Mouse (Mus musculus) hematopoietic stem cell, adult 5-6 weeks (primary cell): ENCODE data around the gene Tln2. TPM values are rescaled to one million over a fixed set of nuclear protein-coding genes. Genes with fewer than 3 reads are reported as not detected.

ENCODE experiments used
- ATAC-seq, 2 experiments: fragments of 125-278 bp in 1 of 2; replicated peaks in 1 of 2; 2 replicates each; pipeline ENCODE4 v1.8.0; 2016 to 2017; ENCODE audit warnings: inconsistent platforms in 2 of 2, mild to moderate bottlenecking in 2 of 2, moderate number of reproducible peaks in 2 of 2, low read depth in 1 of 2, moderate TSS enrichment in 1 of 2; ENCODE audit not compliant: low FRiP score in 2 of 2, poor library complexity in 2 of 2, severe bottlenecking in 2 of 2, insufficient read depth in 1 of 2, low TSS enrichment in 1 of 2
- total RNA-seq: library from RNA; stranded (forward); fragments of 172-1452, 232-1000 nt; gene quantifications from 2 replicates; pipeline ENCODE4 v1.2.3, GENCODE M21; 2017

Tln2 gene
- total RNA-seq, 1 experiment from 2014 or later = 0.50 TPM

DNA sequence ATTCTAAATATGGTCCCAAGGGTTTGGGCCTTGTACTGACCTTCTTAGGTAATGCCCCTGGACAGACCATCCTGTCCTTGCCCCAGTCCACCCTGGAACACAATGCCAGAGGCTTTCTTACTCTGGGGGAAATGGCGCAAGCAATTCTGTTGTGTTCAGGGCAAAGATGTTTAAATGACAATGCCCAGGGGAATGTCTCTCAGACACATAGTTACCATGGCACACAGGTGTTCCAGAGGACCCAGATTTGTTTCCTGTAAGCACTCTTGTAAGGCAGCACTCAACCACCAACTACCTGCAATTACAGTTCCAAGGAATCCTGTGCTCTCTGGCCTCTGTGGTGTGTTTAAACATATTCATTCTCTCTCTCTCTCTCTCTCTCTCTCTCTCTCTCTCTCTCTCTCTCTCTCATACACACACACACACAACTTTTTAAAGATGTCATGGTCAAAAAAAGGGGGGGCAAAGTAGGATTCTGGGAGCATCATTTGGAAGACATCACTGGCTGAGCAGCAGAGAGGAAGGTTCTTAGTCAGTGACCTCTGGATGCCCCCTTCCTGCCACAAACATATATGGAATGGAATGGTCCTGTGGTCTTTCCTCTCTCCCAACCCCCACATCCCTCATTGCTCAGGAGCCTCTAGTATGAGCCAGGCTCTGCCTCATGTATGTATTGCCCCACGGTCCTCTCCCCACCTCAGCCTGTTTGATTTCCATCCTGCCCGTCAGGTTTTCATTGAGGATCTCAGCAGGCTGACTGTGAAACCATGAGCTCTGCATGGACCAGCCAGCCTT lies 345.1 kb downstream of the Tln2 start:
- ATAC-seq = no peak

GRCm38 (mm10) chr9:67213275-67213674 lies 346.2 kb downstream of the Tln2 start:
- no peak; a peak in 1 of 4 replicates for ATAC-seq

DNA sequence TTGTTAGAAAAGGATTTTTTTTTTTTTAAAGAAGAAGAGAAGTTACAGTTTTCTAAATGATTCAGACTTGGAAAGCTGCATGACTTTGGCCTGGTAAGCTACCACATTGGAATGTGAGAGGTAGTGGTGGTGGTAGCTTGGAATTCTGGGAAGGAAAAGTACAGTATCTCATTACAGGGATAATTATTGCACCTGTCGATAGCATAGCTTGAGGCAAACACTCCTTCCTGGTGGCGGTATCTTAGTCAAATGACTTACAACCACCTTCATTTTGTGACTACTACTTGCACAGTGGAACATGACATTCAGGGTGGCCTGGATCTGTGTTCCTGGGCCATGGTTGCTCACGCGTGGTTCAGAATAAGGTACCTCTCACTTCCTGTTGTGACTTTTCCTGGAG lies 348.3 kb downstream of the Tln2 start:
- ATAC-seq = no peak

GRCm38 (mm10) chr9:67209451-67209850 lies 350.1 kb downstream of the Tln2 start:
- no peak for ATAC-seq

DNA sequence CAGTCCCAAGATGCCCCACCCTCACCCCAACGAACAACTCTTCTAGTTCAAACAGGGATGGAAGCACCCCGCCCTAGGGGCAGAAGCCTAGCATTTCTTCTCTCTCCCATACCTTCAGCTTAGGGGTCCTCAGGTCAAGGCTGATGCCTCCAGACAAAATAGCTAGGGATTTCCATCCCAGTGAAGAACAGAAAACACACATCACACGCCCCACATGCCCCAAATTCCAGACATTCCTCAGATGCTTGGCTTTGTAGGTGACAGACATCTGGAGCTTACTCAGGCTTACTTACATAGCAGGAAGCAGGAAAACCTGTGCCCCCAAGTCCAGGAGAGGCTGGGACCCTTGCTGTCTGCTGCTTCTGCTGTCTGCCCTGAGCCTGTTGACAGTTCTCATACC lies 351.1 kb downstream of the Tln2 start:
- no peak for ATAC-seq

DNA sequence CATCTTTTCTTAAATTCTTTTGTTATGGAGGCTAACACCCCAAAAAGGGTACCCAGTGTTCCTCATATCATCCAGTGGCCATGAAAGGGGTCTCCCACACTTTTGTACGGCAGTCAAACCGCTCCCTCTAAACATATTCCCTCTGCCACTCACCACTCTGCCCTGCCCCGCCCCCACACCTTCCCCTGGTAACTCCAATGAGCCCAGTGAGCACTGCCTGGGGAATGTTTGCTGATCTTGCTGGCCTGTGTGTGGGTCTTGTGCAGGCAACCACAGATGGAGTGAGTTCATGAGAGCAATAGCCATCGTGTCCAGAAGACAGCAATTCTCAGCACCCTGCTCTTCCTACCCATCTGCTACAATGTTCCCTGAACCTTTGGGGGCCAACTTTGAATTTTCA lies 354.3 kb downstream of the Tln2 start:
- no peak for ATAC-seq

- ATAC-seq = no peak
These were observed 362.9 kb downstream of the Tln2 start for GRCm38 (mm10) chr9:67196609-67197008.

DNA sequence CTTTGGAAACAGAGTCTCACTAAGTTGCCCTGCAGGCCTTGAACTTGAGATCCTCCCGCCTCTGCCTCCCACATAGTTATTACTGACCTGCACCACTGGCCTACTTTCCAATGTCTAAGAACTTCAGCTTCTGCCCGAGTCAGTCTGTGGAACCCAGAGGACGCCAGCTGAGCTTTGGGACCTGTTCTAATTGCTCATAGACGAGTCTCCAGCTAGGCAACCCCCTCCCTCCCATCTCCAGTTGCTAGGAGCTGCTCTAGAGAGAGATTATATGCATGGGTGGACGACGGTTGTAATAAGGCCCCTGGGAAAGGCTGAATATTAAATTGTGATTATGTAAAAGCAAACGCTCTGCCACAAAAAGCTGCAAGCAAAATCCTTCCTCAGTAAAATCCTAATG lies 364.2 kb downstream of the Tln2 start:
- ATAC-seq = no peak

- no peak for ATAC-seq
These were observed 367.8 kb downstream of the Tln2 start for GRCm38 (mm10) chr9:67191488-67192331.

DNA sequence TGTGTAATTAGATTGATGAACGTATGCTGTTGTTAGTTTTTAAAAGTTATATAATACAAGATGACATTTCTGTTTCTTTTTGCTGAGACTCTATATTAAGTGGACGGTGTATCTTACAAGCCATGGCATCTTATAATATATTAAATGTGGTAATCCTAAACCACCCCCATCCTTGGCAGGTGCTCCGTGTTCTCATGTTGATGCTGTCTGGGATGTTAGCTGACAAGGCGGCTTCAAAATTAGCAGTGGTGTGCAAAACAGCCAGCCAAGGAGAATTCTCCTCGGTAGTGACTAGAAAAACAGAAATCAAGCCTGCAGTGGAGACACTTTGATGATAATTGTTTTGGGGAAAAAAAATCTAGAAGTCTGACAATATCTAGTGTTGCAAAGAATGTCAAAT lies 371.8 kb downstream of the Tln2 start:
- no peak for ATAC-seq

DNA sequence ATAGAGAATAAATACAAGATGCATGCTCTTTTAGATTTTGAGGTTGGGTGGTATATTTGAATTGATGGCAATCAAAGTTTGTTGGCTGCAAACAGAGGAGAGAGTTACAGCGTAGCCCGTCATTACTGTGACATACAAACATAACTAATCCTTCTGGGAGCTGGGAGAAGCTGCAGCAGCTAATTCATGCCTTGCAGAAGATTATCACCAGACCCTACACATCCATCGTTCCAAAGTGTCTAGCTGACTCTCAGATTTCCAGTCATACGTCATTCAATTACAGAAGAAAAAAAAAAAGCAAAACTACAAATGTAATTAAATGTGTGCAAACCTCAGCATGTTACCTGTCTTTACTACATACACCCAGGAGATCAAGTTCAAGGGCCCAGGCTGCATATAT lies 372.3 kb downstream of the Tln2 start:
- ATAC-seq = no peak

- ATAC-seq = no peak
These were observed 374.9 kb downstream of the Tln2 start for GRCm38 (mm10) chr9:67184556-67184955.

DNA sequence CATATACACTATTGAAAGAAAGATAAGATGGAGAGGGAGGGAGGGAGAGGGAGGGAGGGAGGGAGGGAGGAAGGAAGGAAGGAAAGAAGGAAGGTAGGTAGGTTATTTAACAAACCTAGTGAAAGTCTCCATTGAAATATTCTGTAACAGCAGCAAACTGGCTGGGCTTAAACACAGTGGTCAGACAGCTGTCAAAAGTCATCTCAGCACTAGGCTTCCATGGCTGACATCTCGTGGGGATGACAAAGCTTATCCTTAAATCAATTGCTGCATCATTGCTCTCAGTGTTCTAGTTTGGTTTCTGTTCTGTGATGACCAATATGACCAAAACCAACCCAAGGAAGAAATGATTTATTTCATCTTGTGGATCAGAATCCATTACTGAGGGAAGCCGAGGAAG lies 376.0 kb downstream of the Tln2 start:
- ATAC-seq = no peak

GRCm38 (mm10) chr9:67182006-67182405 lies 377.5 kb downstream of the Tln2 start:
- ATAC-seq = no peak

- ATAC-seq = no peak
These were observed 380.8 kb downstream of the Tln2 start for GRCm38 (mm10) chr9:67178709-67179108.

- no peak for ATAC-seq
These were observed 381.3 kb downstream of the Tln2 start for GRCm38 (mm10) chr9:67178203-67178602.

DNA sequence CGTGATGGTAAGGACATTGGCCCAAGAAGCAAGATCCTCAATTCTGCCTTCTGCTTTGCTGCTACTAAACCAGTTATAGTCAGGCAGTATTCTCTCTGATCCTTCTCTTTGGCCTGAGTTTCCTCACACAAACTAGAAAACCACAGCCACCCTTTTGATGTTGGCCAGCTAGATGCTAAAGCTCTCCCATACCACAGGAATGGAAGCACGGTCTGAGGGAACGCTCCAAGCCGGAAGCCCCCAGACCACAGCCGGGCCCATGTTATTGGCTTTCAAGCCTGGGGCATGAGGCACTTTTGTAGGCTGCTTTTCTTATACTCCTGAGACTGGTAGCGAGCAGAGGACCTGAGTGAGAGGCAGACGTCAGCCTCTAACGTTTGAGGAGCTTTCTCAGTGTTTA lies 383.4 kb downstream of the Tln2 start:
- ATAC-seq = no peak

- no peak for ATAC-seq
These were observed 385.7 kb downstream of the Tln2 start for GRCm38 (mm10) chr9:67173816-67174215.
